Mouse (Mus musculus) testis, adult 2 months (tissue): ENCODE data around the gene Lin7b.

ENCODE experiments used
- CTCF ChIP-seq: fragments of 200-500 bp; IDR thresholded peaks from 2 replicates; pipeline ENCODE4 v1.5.1; 2012; ENCODE audit warnings: low read depth, mild to moderate bottlenecking, inconsistent platforms, low read length, moderate library complexity; ENCODE audit not compliant: control insufficient read depth, insufficient read depth, insufficient replicate concordance
- POLR2A ChIP-seq: fragments of 200-500 bp; IDR thresholded peaks from 2 replicates; pipeline ENCODE4 v1.6.1; 2012; ENCODE audit warnings: low read depth, mild to moderate bottlenecking, inconsistent platforms, low read length, moderate library complexity; ENCODE audit not compliant: control insufficient read depth

DNA sequence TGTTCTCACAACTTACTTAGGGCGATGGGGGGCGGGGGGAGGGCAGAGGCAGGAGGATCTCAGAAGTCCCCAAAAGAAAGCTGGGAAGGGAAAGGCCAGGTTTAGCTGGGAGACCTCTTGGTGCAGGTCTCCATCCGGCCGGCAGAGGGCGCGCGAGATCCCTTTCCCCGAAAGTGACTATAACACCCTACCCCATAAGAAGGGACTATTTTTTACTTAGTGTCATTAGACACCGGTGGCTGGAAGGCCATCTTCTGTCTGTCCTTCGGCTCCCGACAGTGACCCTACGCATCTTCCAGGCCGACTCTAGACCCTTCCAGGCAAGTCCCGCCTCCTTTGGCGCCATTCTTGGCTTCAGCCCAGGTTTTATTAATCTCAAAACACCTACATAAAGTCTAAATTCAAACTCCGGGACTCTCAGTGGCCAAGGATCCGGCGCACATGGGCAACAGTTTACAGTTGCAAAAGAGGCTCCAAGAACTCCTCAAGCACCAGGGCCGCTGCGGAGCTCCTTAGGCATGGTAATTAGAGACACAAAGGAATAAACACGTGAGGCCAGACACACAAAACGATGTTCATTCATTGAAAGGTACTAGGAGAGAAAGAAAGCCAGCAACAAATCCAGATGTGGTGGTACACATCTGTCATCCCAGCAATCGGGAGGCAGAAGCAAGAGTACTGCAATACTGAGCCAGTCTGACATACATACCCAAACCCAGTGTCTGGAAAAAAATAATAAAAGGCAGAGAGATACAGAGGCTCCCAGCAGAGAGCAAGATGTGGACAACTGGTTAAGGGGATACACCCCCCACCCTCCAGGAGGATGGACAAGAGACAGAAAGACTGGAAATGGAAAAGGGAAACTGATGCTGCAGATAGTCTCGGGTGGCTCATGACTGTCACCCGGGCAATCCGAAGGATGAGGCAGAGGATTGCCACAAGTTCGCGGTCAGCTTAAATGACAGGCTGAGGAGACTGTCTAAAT lies 35.0 kb upstream of the Lin7b start, which contains the start of gene Kcna7:
- no peak for TF ChIP-seq POLR2A
- TF ChIP-seq CTCF: peak; percentile 91
